Mouse (Mus musculus): ENCODE results near the gene Il22ra1. TPM values are rescaled to one million over a fixed set of nuclear protein-coding genes. Genes with fewer than 3 reads are reported as not detected.

Gene Il22ra1
- polyA plus RNA-seq, 1 experiment from 2014 or later, result 0.39 TPM

- H3K4me3 ChIP-seq (ENCODE audit: low read depth, low read length), result no peak overlapping the region
- H3K9ac ChIP-seq (replicated peaks), result no peak overlapping the region
- H3K27me3 ChIP-seq (ENCODE audit: insufficient read depth, low read length), result no peaks in the 10 kb centered on the region
- DNase-seq (no peak), ATAC-seq (no peak)
- H3K36me3 ChIP-seq (replicated peaks; ENCODE audit: insufficient read depth, low read length), result no peaks in the 10 kb centered on the region
- WGBS (ENCODE audit: insufficient replicate concordance), result 71% methylated on average over 17 of the region's 17 CpGs
- TF ChIP-seq EP300 (IDR thresholded peaks at IDR 0.05; ENCODE audit: low read depth), result no peak
- peak; percentile 53 for TF ChIP-seq CTCF (IDR thresholded peaks at IDR 0.05; ENCODE audit: low read depth)
- H3K4me2 ChIP-seq (ENCODE audit: low read depth, low read length), result no peak overlapping the region
- 0 out of 2 replicates have a peak, but pooled peaks cover 2% of the 10 kb centered on the region for H3K4me1 ChIP-seq (ENCODE audit: insufficient read depth)
- H3K9me3 ChIP-seq (ENCODE audit: low read length), result peaks cover 3% of the 10 kb centered on the region; the same call in 1 of the 2 replicates
- no peak overlapping the region for H3K27ac ChIP-seq (ENCODE audit: low read depth)
Observed at GRCm38 (mm10) chr4:135722540-135723290, 5.3 kb upstream of the Il22ra1 start.

GRCm38 (mm10) chr4:135726416-135726815, 1.6 kb upstream of the Il22ra1 start:
- H3K9me3 ChIP-seq (ENCODE audit: low read length), result peaks cover 3% of the 10 kb centered on the region; the same call in 1 of the 2 replicates
- DNase-seq (no peak), ATAC-seq (no peak; the same call in 1 of the 2 replicates)
- no peaks in the 10 kb centered on the region for H3K36me3 ChIP-seq (replicated peaks; ENCODE audit: insufficient read depth, low read length)
- no peak overlapping the region for H3K4me3 ChIP-seq (ENCODE audit: low read depth, low read length)
- H3K9ac ChIP-seq (replicated peaks), result no peak overlapping the region
- no peak for TF ChIP-seq CTCF (IDR thresholded peaks at IDR 0.05; ENCODE audit: low read depth)
- no peak for TF ChIP-seq EP300 (IDR thresholded peaks at IDR 0.05; ENCODE audit: low read depth)
- 77% methylated on average over 11 of the region's 11 CpGs for WGBS (ENCODE audit: insufficient replicate concordance)
- no peak overlapping the region for H3K4me2 ChIP-seq (ENCODE audit: low read depth, low read length)
- no peak overlapping the region for H3K27ac ChIP-seq (ENCODE audit: low read depth)
- 0 out of 2 replicates have a peak, but pooled peaks cover 2% of the 10 kb centered on the region for H3K4me1 ChIP-seq (ENCODE audit: insufficient read depth)
- H3K27me3 ChIP-seq (ENCODE audit: insufficient read depth, low read length), result no peaks in the 10 kb centered on the region

GRCm38 (mm10) chr4:135730204-135730603, 2.2 kb downstream of the Il22ra1 start:
- 73% methylated on average over 9 of the region's 9 CpGs for WGBS (ENCODE audit: insufficient replicate concordance)
- Histone ChIP-seq H3K4me1 (ENCODE audit: insufficient read depth) (0 out of 2 replicates have a peak, but pooled peaks cover 2% of the 10 kb centered on the region), H3K4me3 (ENCODE audit: low read depth, low read length) (no peak overlapping the region), H3K9me3 (ENCODE audit: low read length) (no peaks in the 10 kb centered on the region), H3K4me2 (ENCODE audit: low read depth, low read length) (no peak overlapping the region), H3K27ac (ENCODE audit: low read depth) (no peak overlapping the region), H3K27me3 (ENCODE audit: insufficient read depth, low read length) (no peaks in the 10 kb centered on the region), H3K9ac (replicated peaks) (no peak overlapping the region), H3K36me3 (replicated peaks; ENCODE audit: insufficient read depth, low read length) (peaks cover 13% of the 10 kb centered on the region)
- TF ChIP-seq CTCF (IDR thresholded peaks at IDR 0.05; ENCODE audit: low read depth) (no peak), EP300 (IDR thresholded peaks at IDR 0.05; ENCODE audit: low read depth) (no peak)
- ATAC-seq (no peak), DNase-seq (no peak)

GRCm38 (mm10) chr4:135730951-135731350, 3.0 kb downstream of the Il22ra1 start:
- Histone ChIP-seq H3K4me2 (ENCODE audit: low read depth, low read length) (no peak overlapping the region), H3K4me3 (ENCODE audit: low read depth, low read length) (no peak overlapping the region), H3K9ac (replicated peaks) (no peak overlapping the region), H3K27ac (ENCODE audit: low read depth) (no peak overlapping the region), H3K27me3 (ENCODE audit: insufficient read depth, low read length) (no peaks in the 10 kb centered on the region), H3K4me1 (ENCODE audit: insufficient read depth) (0 out of 2 replicates have a peak, but pooled peaks cover 2% of the 10 kb centered on the region), H3K9me3 (ENCODE audit: low read length) (no peaks in the 10 kb centered on the region), H3K36me3 (replicated peaks; ENCODE audit: insufficient read depth, low read length) (peaks cover 13% of the 10 kb centered on the region)
- ATAC-seq, result no peak
- no peak for DNase-seq
- WGBS (ENCODE audit: insufficient replicate concordance), result 78% methylated on average over 8 of the region's 8 CpGs
- TF ChIP-seq CTCF (IDR thresholded peaks at IDR 0.05; ENCODE audit: low read depth), result no peak
- no peak for TF ChIP-seq EP300 (IDR thresholded peaks at IDR 0.05; ENCODE audit: low read depth)

GRCm38 (mm10) chr4:135733901-135734300, 5.9 kb downstream of the Il22ra1 start:
- Histone ChIP-seq H3K9me3 (ENCODE audit: low read length) (no peaks in the 10 kb centered on the region), H3K27me3 (ENCODE audit: insufficient read depth, low read length) (no peaks in the 10 kb centered on the region), H3K4me1 (ENCODE audit: insufficient read depth) (0 out of 2 replicates have a peak, but pooled peaks cover 4% of the 10 kb centered on the region), H3K9ac (replicated peaks) (no peak overlapping the region), H3K4me3 (ENCODE audit: low read depth, low read length) (no peak overlapping the region), H3K27ac (ENCODE audit: low read depth) (no peak overlapping the region), H3K36me3 (replicated peaks; ENCODE audit: insufficient read depth, low read length) (peaks cover 13% of the 10 kb centered on the region), H3K4me2 (ENCODE audit: low read depth, low read length) (no peak overlapping the region)
- TF ChIP-seq CTCF (IDR thresholded peaks at IDR 0.05; ENCODE audit: low read depth) (no peak), EP300 (IDR thresholded peaks at IDR 0.05; ENCODE audit: low read depth) (no peak)
- ATAC-seq (no peak), DNase-seq (no peak)
- 90% methylated on average over 14 of the region's 14 CpGs for WGBS (ENCODE audit: insufficient replicate concordance)

GRCm38 (mm10) chr4:135736903-135737302, 8.9 kb downstream of the Il22ra1 start:
- peaks cover 11% of the 10 kb centered on the region for H3K4me1 ChIP-seq (ENCODE audit: insufficient read depth)
- H3K4me2 ChIP-seq (ENCODE audit: low read depth, low read length), result no peak overlapping the region
- H3K27me3 ChIP-seq (ENCODE audit: insufficient read depth, low read length), result no peaks in the 10 kb centered on the region
- DNase-seq (no peak), ATAC-seq (no peak)
- 66% methylated on average over 3 of the region's 3 CpGs for WGBS (ENCODE audit: insufficient replicate concordance)
- H3K36me3 ChIP-seq (replicated peaks; ENCODE audit: insufficient read depth, low read length), result peaks cover 13% of the 10 kb centered on the region
- no peak overlapping the region for H3K9ac ChIP-seq (replicated peaks)
- H3K9me3 ChIP-seq (ENCODE audit: low read length), result no peaks in the 10 kb centered on the region
- H3K4me3 ChIP-seq (ENCODE audit: low read depth, low read length), result no peak overlapping the region
- H3K27ac ChIP-seq (ENCODE audit: low read depth), result no peak overlapping the region
- TF ChIP-seq EP300 (IDR thresholded peaks at IDR 0.05; ENCODE audit: low read depth) (no peak), CTCF (IDR thresholded peaks at IDR 0.05; ENCODE audit: low read depth) (no peak)
